Mouse (Mus musculus): ENCODE results near the gene Rnf24. TPM values are rescaled to one million over a fixed set of nuclear protein-coding genes. Genes with fewer than 3 reads are reported as not detected.
"Not testable (repeated sequence)": the region's sequence is repeated elsewhere in the genome, so short reads cannot be mapped to it uniquely, and the experiment has no call there.

Rnf24 gene
- polyA plus RNA-seq, 1 experiment: 7.1 TPM

GRCm38 (mm10) chr2:131301635-131302034 lies 51.1 kb downstream of the Rnf24 start:
- Histone ChIP-seq H3K27me3 (ENCODE audit: control insufficient read depth, insufficient read depth, low read length, poor library complexity, severe bottlenecking) (no peaks in the 10 kb centered on the region), H3K4me3 (ENCODE audit: low read depth, low read length) (no peak overlapping the region), H3K4me1 (ENCODE audit: control insufficient read depth, insufficient read depth, low read length) (peaks cover 2% of the 10 kb centered on the region), H3K36me3 (ENCODE audit: control insufficient read depth, insufficient read depth, low read length, poor library complexity, severe bottlenecking) (peaks cover 4% of the 10 kb centered on the region), H3K9ac (ENCODE audit: low read depth, poor library complexity, severe bottlenecking) (no peak overlapping the region), H3K9me3 (replicated peaks; ENCODE audit: control insufficient read depth, insufficient read depth, low read length, poor library complexity, severe bottlenecking) (no peaks in the 10 kb centered on the region), H3K27ac (ENCODE audit: insufficient read depth, low read length) (no peak overlapping the region)
- TF ChIP-seq EP300 (IDR thresholded peaks at IDR 0.05; ENCODE audit: insufficient read depth, low read depth, low read length) (no peak), CTCF (IDR thresholded peaks at IDR 0.05; ENCODE audit: low read depth, low read length) (no peak), POLR2A (IDR thresholded peaks at IDR 0.05; ENCODE audit: insufficient read depth, low read length) (no peak)

- TF ChIP-seq CTCF (IDR thresholded peaks at IDR 0.05; ENCODE audit: low read depth, low read length) (no peak), EP300 (IDR thresholded peaks at IDR 0.05; ENCODE audit: insufficient read depth, low read depth, low read length) (no peak), POLR2A (IDR thresholded peaks at IDR 0.05; ENCODE audit: insufficient read depth, low read length) (no peak)
Observed at GRCm38 (mm10) chr2:131300485-131300884, 52.2 kb downstream of the Rnf24 start.

GRCm38 (mm10) chr2:131298674-131299073 lies 54.0 kb downstream of the Rnf24 start:
- not testable (repeated sequence) for H3K4me1 ChIP-seq (ENCODE audit: control insufficient read depth, insufficient read depth, low read length); H3K27me3 ChIP-seq (ENCODE audit: control insufficient read depth, insufficient read depth, low read length, poor library complexity, severe bottlenecking); H3K9me3 ChIP-seq (replicated peaks; ENCODE audit: control insufficient read depth, insufficient read depth, low read length, poor library complexity, severe bottlenecking); H3K9ac ChIP-seq (ENCODE audit: low read depth, poor library complexity, severe bottlenecking); H3K4me3 ChIP-seq (ENCODE audit: low read depth, low read length); H3K27ac ChIP-seq (ENCODE audit: insufficient read depth, low read length)
- H3K36me3 ChIP-seq (ENCODE audit: control insufficient read depth, insufficient read depth, low read length, poor library complexity, severe bottlenecking): peaks cover 16% of the 10 kb centered on the region

More at GRCm38 (mm10) chr2:131300485-131300884, 52.2 kb downstream of the Rnf24 start:
- Histone ChIP-seq H3K4me3 (ENCODE audit: low read depth, low read length) (no peak overlapping the region), H3K27me3 (ENCODE audit: control insufficient read depth, insufficient read depth, low read length, poor library complexity, severe bottlenecking) (no peaks in the 10 kb centered on the region), H3K36me3 (ENCODE audit: control insufficient read depth, insufficient read depth, low read length, poor library complexity, severe bottlenecking) (peaks cover 12% of the 10 kb centered on the region), H3K4me1 (ENCODE audit: control insufficient read depth, insufficient read depth, low read length) (peaks cover 2% of the 10 kb centered on the region), H3K27ac (ENCODE audit: insufficient read depth, low read length) (no peak overlapping the region), H3K9me3 (replicated peaks; ENCODE audit: control insufficient read depth, insufficient read depth, low read length, poor library complexity, severe bottlenecking) (no peaks in the 10 kb centered on the region), H3K9ac (ENCODE audit: low read depth, poor library complexity, severe bottlenecking) (no peak overlapping the region)

- Histone ChIP-seq H3K27ac (ENCODE audit: insufficient read depth, low read length) (no peak overlapping the region), H3K9me3 (replicated peaks; ENCODE audit: control insufficient read depth, insufficient read depth, low read length, poor library complexity, severe bottlenecking) (no peaks in the 10 kb centered on the region), H3K4me1 (ENCODE audit: control insufficient read depth, insufficient read depth, low read length) (peaks cover 2% of the 10 kb centered on the region), H3K36me3 (ENCODE audit: control insufficient read depth, insufficient read depth, low read length, poor library complexity, severe bottlenecking) (peaks cover 28% of the 10 kb centered on the region), H3K27me3 (ENCODE audit: control insufficient read depth, insufficient read depth, low read length, poor library complexity, severe bottlenecking) (no peaks in the 10 kb centered on the region), H3K9ac (ENCODE audit: low read depth, poor library complexity, severe bottlenecking) (no peak overlapping the region), H3K4me3 (ENCODE audit: low read depth, low read length) (no peak overlapping the region)
- no peak for TF ChIP-seq EP300 (IDR thresholded peaks at IDR 0.05; ENCODE audit: insufficient read depth, low read depth, low read length)
- no peak for TF ChIP-seq CTCF (IDR thresholded peaks at IDR 0.05; ENCODE audit: low read depth, low read length)
- TF ChIP-seq POLR2A (IDR thresholded peaks at IDR 0.05; ENCODE audit: insufficient read depth, low read length): no peak
Observed at GRCm38 (mm10) chr2:131296746-131297261, 55.9 kb downstream of the Rnf24 start.

GRCm38 (mm10) chr2:131290669-131291068 lies 62.0 kb downstream of the Rnf24 start:
- no peaks in the 10 kb centered on the region for H3K27me3 ChIP-seq (ENCODE audit: control insufficient read depth, insufficient read depth, low read length, poor library complexity, severe bottlenecking)
- H3K36me3 ChIP-seq (ENCODE audit: control insufficient read depth, insufficient read depth, low read length, poor library complexity, severe bottlenecking): peaks cover 41% of the 10 kb centered on the region
- no peak overlapping the region for H3K4me3 ChIP-seq (ENCODE audit: low read depth, low read length)
- H3K27ac ChIP-seq (ENCODE audit: insufficient read depth, low read length): no peak overlapping the region
- H3K9ac ChIP-seq (ENCODE audit: low read depth, poor library complexity, severe bottlenecking): no peak overlapping the region
- TF ChIP-seq POLR2A (IDR thresholded peaks at IDR 0.05; ENCODE audit: insufficient read depth, low read length): no peak
- TF ChIP-seq CTCF (IDR thresholded peaks at IDR 0.05; ENCODE audit: low read depth, low read length): no peak
- no peak for TF ChIP-seq EP300 (IDR thresholded peaks at IDR 0.05; ENCODE audit: insufficient read depth, low read depth, low read length)
- no peaks in the 10 kb centered on the region for H3K4me1 ChIP-seq (ENCODE audit: control insufficient read depth, insufficient read depth, low read length)
- no peaks in the 10 kb centered on the region for H3K9me3 ChIP-seq (replicated peaks; ENCODE audit: control insufficient read depth, insufficient read depth, low read length, poor library complexity, severe bottlenecking)

- H3K36me3 ChIP-seq (ENCODE audit: control insufficient read depth, insufficient read depth, low read length, poor library complexity, severe bottlenecking): peaks cover 31% of the 10 kb centered on the region
- no peak for TF ChIP-seq EP300 (IDR thresholded peaks at IDR 0.05; ENCODE audit: insufficient read depth, low read depth, low read length)
- no peak for TF ChIP-seq POLR2A (IDR thresholded peaks at IDR 0.05; ENCODE audit: insufficient read depth, low read length)
- no peak for TF ChIP-seq CTCF (IDR thresholded peaks at IDR 0.05; ENCODE audit: low read depth, low read length)
- no peaks in the 10 kb centered on the region for H3K9me3 ChIP-seq (replicated peaks; ENCODE audit: control insufficient read depth, insufficient read depth, low read length, poor library complexity, severe bottlenecking)
Observed at GRCm38 (mm10) chr2:131286276-131286675, 66.4 kb downstream of the Rnf24 start.

More at GRCm38 (mm10) chr2:131286276-131286675, 66.4 kb downstream of the Rnf24 start:
- Histone ChIP-seq H3K4me1 (ENCODE audit: control insufficient read depth, insufficient read depth, low read length) (no peaks in the 10 kb centered on the region), H3K27me3 (ENCODE audit: control insufficient read depth, insufficient read depth, low read length, poor library complexity, severe bottlenecking) (no peaks in the 10 kb centered on the region), H3K4me3 (ENCODE audit: low read depth, low read length) (no peak overlapping the region), H3K27ac (ENCODE audit: insufficient read depth, low read length) (no peak overlapping the region), H3K9ac (ENCODE audit: low read depth, poor library complexity, severe bottlenecking) (no peak overlapping the region)

Data from ES-Bruce4 (cell line).